Mouse (Mus musculus) R1 (cell line): ENCODE results near the gene Zdhhc19.

Experiments used
- DNase-seq: peaks from one replicate; pipeline ENCODE4 v3.0.0-alpha.2; 2018; ENCODE audit warnings: low read depth, low spot score

Gene Zdhhc19

GRCm38 (mm10) chr16:32495965-32496364 is at the start of gene Zdhhc19:
Gene Zdhhc19 (plus strand): TSS chr16:32496265.
- no peak for DNase-seq

DNA sequence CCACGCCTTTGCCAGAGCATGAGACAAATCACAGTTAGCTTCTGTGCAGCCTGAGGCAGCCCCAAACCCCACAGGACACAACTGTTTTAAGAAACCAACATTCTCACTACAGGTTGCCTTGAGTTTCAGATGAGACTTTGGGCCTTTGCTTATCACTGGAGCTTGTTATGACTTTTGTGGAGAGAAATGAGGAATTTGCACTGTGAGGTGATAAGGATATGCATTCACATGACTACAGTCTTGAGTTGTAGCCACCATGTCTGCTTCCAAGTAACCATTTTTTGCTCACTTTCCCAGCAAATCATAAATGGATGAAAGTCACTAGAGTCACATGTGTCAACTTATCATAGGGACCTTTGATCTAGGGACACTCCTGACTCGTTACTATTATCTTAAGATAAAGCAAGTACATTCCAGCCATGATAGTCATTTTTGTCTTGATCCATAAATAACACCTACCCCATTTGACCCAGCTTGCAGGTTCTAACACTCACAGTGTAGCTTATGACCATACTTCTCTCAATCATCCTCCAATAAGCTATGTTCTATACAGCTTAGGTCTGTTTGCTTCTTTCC is 49.4 kb upstream of the Zdhhc19 start:
- DNase-seq = no peak

- DNase-seq = no peak
Measured at GRCm38 (mm10) chr16:32449665-32450064, 46.4 kb upstream of the Zdhhc19 start.

DNA sequence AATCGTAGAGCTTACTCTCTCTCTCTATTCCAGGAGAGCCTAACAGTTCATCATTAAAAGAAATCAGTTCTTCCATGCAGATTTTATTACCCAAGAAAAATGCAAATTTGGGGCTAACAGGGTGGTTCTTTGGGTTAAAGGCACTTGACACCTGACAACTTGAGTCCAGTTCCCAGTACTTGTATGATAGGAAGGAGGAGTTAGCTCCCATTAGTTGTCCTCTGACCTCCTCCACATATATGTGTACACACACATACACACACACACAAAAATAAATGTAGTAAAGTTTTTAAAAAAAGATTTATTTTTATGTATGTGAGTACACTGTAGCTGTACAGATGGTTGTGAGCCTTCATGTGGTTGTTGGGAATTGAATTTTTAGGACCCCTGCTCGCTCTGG is 45.9 kb upstream of the Zdhhc19 start:
- no peak for DNase-seq

- no peak for DNase-seq
Measured at GRCm38 (mm10) chr16:32453102-32453501, 43.0 kb upstream of the Zdhhc19 start.

- DNase-seq = no peak
Measured at GRCm38 (mm10) chr16:32454646-32455045, 41.4 kb upstream of the Zdhhc19 start.

DNA sequence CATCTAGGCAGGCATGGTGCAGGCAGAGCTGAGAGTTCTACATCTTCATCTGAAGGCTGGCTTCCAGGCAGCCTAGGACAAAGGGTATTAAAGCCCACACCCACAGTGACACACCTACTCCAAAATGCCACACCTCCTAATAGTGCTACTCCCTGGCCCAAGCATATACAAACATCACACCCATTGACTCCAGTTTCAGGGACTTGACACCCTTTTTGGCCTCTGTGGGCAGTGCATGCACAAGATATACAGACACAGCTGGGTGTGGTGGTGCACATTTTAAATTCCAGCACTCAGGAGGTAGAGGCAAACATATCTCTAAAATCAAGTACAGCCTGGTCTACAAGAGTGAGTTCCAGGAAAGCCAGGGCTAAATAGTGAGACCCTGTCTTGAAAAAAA is 40.0 kb upstream of the Zdhhc19 start:
- DNase-seq = no peak

- DNase-seq = no peak
Measured at GRCm38 (mm10) chr16:32456761-32457160, 39.3 kb upstream of the Zdhhc19 start.

- peak; percentile 75 for DNase-seq
Measured at GRCm38 (mm10) chr16:32457589-32458386, 38.3 kb upstream of the Zdhhc19 start.

- DNase-seq = no peak
Measured at GRCm38 (mm10) chr16:32460518-32460917, 35.5 kb upstream of the Zdhhc19 start.

- DNase-seq = no peak
Measured at GRCm38 (mm10) chr16:32461713-32462112, 34.4 kb upstream of the Zdhhc19 start.

DNA sequence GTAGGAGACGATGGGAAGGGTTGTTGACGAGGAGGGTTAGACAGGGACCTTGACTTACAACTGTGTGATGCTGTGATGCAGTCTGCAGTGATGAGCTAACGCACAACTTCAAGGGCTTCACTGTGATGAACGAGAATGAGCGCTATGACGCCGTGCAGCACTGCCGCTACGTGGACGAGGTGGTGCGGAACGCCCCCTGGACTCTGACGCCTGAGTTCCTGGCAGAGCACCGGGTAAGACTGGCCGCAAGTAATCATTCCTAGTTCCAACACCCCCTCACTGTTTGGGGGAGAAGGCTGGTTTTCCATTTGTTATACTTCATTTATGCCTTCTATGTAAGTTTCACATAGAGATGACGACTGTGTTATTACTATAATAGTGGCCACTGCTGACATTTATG is 33.1 kb upstream of the Zdhhc19 start:
- no peak for DNase-seq

- DNase-seq = peak; percentile 55
Measured at GRCm38 (mm10) chr16:32463426-32463825, 32.6 kb upstream of the Zdhhc19 start.

DNA sequence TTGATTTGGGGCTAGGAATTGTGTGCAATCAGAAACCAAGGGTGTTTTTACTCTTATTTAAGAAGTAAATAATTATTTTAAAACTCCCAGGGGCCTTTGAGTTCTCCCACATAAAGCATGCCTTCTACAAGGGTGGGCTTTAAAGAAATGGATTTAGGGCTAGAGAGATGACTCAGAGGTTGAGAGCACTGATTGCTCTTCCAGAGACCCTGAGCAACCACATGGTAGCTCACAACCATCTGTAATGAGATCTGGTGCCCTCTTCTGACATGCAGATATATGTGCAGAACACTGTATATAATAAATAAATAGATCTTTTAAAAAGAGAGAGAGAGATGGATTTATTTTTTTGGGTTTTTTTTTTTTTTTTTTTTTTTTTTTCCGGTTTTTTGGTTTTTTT is 31.2 kb upstream of the Zdhhc19 start:
- DNase-seq = no peak

- DNase-seq = no peak
Measured at GRCm38 (mm10) chr16:32468488-32468887, 27.6 kb upstream of the Zdhhc19 start.

DNA sequence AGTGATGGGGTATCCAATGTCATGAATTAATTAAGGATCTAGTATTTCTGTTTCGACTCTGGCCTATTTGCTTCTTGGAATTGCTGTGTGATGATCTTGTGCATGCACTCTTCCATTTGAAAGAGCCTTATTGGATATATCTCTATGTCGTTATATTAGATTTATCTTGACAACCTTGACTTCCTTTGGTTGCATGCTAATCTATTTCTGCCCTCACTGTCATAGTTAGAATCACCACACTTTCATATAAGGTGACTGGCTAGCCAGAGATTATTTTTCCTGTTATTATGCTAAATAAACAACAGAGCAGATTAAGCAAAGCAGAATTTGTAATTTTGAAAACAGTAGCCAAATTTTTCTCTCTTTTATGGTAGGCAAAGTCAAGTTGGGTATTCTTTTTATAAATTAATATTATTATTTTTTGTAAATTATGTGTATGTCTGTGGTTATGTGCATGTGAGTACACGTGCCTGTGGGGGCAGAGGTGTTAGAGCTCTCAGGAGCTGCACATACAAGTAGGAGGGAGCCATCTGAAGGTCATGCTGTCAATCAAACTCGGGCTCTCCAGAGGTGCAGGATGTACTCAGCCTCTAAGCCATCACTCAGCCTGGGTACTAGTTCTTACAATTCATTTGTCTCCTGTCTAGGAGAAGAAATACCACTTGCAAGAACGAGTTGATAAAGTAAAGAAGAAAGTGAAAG is 26.5 kb upstream of the Zdhhc19 start:
- no peak for DNase-seq

- DNase-seq = no peak
Measured at GRCm38 (mm10) chr16:32472276-32473015, 23.6 kb upstream of the Zdhhc19 start.

DNA sequence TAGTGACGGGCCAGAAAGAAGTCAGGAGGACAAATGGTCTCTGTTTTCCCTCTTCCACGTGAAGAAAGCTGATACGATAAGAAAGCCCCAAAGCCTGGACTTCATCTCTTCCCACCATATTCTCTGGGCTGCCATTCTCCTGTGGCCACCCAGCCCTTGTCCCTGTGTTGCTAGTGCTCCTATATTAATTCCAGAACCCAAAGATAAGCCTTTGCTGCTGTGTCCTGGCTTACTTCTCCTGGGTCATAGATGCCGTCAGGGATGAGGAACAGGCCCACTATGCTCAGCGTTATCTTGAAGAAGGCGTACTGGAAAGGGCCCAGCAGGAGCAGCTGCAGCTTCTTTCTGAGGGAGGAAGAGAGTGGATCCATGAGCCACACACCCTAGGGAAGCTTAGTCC is 18.8 kb upstream of the Zdhhc19 start:
- no peak for DNase-seq

- no peak for DNase-seq
Measured at GRCm38 (mm10) chr16:32479415-32479814, 16.6 kb upstream of the Zdhhc19 start.

GRCm38 (mm10) chr16:32484431-32484871 is 11.6 kb upstream of the Zdhhc19 start:
- peak; percentile 78 for DNase-seq

DNA sequence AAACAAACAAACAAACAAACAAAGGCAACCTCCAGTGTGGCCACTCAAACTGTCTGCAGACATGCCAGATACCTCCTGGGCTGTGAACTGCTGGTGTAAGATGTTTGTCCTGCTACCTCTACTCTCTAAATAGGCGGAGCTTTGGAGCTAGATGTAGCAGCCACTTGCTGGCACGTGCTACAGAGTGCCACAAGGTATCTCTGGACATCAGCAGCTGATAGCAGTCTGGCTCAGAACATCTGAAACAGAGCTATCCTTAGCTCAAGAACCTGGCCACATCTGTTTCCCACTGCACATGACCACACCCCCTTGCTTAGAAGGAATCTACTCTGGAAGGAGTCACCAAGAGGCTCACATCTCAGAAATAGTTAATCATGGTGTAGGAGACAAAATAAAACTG is 10.9 kb upstream of the Zdhhc19 start:
- DNase-seq = no peak

DNA sequence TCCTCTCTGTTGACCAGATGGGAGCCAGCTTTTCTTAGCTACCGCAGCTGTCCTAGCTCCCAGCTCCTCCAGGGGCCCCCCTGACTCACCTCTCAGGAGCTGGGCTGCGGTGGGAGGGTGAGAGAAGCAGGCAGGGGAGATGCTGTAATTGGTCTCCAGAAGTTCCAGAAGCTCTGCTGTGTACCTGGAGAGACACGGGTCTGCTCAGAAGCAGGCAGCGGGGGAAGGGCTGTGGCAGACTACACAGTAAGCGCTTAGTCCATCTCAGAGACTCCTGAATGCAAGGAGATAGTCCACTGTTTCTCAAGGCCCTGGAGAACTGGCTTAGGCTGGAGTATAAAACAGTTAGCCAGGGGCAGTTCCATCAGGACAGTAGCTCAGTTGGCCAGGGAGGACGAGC is 10.0 kb upstream of the Zdhhc19 start:
- no peak for DNase-seq
